Mouse (Mus musculus) ovary, adult 18-20 months (tissue): ENCODE data around the gene Kcnip4.

Experiments
- DNase-seq: peaks from one replicate; pipeline ENCODE4 v3.0.0; 2022; ENCODE audit warnings: low spot score, mixed read lengths

The Kcnip4 gene

GRCm38 (mm10) chr5:49352061-49352460 lies 172.6 kb downstream of the Kcnip4 start:
- DNase-seq, result no peak

GRCm38 (mm10) chr5:49350126-49350909 lies 174.4 kb downstream of the Kcnip4 start:
- DNase-seq, result no peak

- no peak for DNase-seq
Observed at GRCm38 (mm10) chr5:49349541-49349940, 175.2 kb downstream of the Kcnip4 start.

DNA sequence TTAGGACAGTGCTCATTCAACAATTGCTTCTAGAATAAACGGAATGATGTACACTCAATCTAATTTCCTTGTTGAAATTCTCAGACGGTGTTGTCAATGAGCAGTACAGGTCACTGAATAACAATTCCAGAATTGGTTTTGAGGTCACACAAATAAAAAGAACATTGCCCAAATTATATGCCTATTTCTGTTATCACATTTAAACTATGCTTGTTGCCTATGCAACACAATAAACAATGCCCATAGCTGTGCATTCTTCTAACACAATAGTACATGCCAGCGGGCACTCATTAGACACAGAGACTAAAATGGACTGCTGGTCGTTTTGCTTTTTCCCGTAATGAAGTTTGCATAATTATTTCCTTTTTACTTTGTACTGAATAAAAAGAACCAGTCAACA lies 176.2 kb downstream of the Kcnip4 start:
- no peak for DNase-seq

DNA sequence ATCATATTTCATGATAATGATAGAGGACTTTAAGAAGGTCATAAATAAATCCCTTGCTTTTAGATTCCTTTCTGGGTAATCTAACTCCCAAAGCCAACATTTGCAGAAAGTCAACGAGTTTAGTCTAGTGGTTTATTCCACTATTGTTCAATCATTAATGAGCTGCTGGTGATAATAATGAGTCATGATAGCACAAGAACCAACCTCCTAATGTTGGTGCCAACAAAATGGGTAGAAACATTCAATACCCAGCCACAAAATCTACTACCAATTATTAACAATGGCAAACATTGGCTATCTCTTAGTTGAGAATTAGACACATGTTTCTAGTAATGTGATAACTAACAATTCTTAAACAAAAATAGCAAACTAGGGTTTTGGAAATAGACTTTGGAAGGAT lies 180.1 kb downstream of the Kcnip4 start:
- DNase-seq, result no peak

DNA sequence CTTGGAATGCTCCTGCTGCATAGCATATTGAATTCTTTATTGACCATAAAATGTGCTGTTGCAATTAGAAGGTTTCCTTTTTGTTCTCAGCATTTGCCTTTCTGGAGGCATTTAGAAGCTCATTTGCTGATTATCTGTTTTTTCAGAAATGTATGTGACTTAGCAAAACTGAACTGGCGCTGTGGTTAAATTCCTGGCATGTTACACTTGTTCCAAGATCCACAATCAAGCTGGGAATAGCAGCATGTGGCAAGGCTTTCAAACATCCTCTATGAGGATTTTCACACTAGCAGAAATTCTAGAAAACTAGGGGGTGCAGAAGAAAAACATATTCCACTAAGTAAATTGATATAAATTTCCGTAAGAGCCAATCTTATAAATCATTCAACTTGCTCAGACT lies 187.5 kb downstream of the Kcnip4 start:
- no peak for DNase-seq

- DNase-seq, result no peak
Observed at GRCm38 (mm10) chr5:49333063-49333462, 191.6 kb downstream of the Kcnip4 start.

DNA sequence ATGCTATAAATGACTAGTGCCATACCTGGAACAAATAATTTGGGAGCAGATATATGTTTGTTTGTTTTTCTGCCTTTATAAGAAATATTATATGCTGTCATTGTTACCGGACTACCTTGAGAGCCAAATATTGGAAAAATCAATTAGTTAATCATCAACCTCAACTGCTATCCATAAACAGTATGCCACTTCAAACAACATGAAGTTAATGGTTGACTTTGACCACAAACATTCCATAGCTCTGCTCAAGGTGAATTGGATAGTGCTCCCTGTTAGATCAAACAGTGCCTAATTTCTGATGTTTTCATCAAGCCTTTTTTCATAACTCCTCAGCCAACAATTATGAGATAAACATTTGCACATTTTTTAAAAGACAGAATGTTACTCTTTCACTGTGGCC lies 195.7 kb downstream of the Kcnip4 start:
- DNase-seq, result no peak

DNA sequence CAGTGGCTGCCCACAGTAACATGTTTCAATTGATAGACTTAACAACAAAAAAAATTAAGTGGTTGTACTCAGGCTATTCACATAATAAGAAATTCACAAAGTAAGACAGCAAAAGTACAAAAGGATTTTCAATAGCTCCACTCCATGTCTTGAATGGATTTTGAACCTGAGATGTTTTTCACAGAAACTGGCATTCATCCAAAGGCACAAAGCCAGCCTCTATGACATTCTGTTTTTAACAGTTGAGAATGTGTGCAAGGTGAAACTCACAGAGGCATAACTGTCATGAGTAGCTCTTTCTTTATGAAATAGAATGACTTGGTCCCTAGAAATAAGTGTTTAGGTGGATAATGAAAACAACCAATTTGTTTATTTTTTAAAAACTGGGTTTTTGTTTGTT lies 206.0 kb downstream of the Kcnip4 start:
- DNase-seq, result no peak

DNA sequence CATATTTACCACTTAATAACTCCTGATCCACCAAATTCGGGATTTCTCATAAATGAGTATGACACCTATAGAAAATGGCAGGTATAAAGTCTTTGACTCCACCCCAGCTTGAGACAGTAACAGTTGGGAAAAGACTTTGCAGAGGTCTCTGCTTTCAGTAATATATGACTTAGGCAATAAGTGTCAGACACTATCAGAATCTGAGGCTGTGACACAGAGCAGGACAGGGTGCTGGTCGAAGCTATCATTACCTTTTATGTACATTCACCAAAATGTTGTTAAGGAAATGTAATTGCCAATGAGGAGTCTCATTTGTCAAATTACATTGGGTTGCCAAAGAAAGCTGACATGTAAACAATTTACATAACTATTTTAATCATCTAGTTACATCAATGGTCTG lies 206.8 kb downstream of the Kcnip4 start:
- DNase-seq, result no peak

- DNase-seq, result no peak
Observed at GRCm38 (mm10) chr5:49306796-49307195, 217.9 kb downstream of the Kcnip4 start.

DNA sequence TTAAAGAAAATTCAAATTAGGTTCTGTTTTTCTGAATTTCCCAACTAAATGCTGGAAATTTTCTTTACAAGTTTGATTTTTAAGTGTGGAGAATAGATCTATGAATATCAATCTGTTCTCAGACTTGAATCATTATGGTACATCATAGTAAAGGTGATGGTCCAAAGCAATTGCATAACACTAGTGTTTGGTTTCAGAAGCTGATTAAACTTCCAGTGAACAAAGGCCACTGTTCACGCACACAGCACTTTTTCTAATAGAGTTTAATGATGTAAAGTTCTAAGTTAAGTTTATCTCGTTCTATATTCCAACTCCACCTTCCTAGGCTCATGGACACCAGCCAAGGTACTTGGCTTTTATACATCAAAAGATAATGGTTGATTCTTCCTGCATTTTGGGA lies 219.4 kb downstream of the Kcnip4 start:
- no peak for DNase-seq

GRCm38 (mm10) chr5:49298654-49299053 lies 226.1 kb downstream of the Kcnip4 start:
- no peak for DNase-seq

DNA sequence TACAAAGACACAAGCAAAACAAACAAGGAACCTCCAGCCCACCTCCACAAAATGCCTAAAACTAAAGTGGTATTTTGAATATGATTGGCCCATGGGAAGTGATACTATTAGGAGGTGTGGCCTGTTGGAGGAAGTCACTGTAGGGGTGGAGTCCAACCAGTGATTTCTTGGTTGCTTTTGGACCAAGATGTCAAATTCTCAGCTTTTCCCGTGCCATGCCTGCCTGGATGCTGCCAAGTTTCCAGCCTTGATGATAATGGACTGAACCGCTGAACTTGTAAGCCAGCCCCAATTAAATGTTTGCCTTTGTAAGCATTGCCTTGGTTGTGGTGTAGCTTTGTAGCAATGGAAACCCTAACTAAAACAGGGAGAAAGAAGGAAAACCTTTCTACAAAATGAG lies 232.3 kb downstream of the Kcnip4 start:
- no peak for DNase-seq

GRCm38 (mm10) chr5:49291801-49292200 lies 232.9 kb downstream of the Kcnip4 start:
- no peak for DNase-seq

GRCm38 (mm10) chr5:49285455-49286135 lies 239.1 kb downstream of the Kcnip4 start:
- DNase-seq, result no peak

DNA sequence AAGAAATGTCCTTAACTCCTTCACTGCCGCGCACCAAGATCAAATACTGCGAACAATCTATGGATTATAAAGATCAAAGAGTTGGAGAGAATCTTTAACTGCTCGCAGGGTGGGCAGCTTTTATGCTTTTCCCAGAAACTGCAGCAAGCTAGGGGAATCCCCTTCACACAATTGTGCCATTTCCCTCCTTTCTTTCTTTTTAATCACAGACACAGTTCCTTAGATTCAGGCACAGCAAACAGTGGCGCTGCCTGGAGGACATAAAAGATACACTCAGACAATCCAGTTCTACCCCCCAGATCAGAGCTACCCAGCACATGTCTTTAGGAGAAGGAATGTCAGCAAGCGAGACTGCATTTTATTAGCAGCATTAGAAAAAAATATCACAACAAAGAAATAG lies 239.9 kb downstream of the Kcnip4 start:
- no peak for DNase-seq

DNA sequence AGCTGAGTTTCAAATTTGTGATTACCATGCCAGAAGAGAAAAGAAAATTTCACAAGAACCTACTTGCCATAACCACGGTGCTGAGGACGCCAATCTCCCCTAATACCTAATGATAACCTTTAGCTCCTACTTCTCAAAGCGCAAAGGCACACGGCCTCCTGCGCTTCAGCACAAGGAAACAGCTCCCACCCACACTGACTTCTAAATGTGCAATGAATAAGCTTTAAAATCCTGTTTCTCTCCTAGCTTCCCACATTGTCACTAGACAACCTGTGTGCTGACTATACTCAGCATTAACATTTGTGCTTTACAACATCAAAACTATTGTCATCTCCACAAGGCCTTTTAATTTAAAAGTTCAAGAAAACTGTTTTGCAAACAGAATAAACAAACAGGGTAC lies 241.3 kb downstream of the Kcnip4 start:
- no peak for DNase-seq

DNA sequence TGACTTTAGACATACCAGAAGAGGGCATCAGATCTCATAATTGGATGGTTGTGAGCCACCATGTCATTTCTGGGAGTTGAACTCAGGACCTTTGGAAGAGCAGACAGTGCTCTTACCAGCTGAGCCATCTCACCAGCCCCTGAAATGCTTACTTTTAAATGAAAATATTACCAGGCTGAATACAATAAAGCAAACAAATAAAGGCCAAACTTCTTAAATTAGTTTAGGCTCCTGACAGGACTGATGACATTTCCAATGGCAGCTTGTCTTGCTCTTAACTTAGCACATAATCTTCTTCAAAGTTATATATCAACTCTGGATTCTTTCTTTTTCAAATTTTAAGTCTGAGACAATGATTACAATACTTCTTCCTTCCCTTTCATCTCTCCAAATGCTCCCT lies 252.8 kb downstream of the Kcnip4 start:
- DNase-seq, result no peak

GRCm38 (mm10) chr5:49268807-49269206 lies 255.9 kb downstream of the Kcnip4 start:
- no peak for DNase-seq

- DNase-seq, result no peak
Observed at GRCm38 (mm10) chr5:49259356-49259755, 265.4 kb downstream of the Kcnip4 start.

DNA sequence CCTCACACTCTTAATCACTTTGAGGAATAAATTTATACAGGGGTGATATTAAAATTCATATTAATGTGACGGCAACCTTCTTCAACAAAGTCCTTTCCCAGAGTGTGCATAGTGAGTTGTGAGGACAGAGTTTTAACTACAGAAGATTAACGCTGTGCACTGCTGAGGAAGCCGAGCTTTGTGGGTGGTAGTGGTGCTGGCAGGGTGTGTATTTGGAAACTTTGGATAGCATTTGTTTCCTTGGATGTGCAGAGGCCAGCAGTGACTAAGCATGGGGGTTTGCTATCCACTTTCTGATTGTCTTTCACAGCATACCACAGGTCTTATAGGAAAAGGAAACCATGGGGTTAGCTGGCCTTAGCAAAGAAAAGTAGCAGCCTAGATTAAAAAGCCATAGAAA lies 267.9 kb downstream of the Kcnip4 start:
- DNase-seq, result no peak

- no peak for DNase-seq
Observed at GRCm38 (mm10) chr5:49255983-49256382, 268.7 kb downstream of the Kcnip4 start.

DNA sequence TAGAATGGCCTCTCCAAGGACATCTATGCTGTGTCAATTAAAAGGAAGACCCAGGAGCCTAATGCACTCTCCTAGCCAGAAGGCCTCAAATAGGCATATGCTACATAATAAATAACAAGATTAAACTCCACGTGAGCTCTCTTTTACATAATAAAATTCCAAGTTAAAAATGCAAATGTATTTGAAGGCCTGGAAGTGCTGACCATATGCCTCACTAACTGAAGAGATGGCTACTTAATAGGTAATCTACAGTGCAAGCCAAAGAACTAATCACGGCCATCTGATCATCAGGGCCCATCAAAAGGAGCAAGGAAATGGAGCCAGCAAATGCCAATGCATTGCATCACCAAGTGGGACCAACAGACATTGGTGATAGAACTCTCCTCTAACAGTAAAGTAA lies 277.6 kb downstream of the Kcnip4 start:
- DNase-seq, result no peak
